Mouse (Mus musculus): Measurements from ENCODE around the gene Bmf. TPM values are rescaled to one million over a fixed set of nuclear protein-coding genes. Genes with fewer than 3 reads are reported as not detected.

Bmf gene
- polyA plus RNA-seq (2017; shearing (Covaris generic)): 2.3 TPM

DNA sequence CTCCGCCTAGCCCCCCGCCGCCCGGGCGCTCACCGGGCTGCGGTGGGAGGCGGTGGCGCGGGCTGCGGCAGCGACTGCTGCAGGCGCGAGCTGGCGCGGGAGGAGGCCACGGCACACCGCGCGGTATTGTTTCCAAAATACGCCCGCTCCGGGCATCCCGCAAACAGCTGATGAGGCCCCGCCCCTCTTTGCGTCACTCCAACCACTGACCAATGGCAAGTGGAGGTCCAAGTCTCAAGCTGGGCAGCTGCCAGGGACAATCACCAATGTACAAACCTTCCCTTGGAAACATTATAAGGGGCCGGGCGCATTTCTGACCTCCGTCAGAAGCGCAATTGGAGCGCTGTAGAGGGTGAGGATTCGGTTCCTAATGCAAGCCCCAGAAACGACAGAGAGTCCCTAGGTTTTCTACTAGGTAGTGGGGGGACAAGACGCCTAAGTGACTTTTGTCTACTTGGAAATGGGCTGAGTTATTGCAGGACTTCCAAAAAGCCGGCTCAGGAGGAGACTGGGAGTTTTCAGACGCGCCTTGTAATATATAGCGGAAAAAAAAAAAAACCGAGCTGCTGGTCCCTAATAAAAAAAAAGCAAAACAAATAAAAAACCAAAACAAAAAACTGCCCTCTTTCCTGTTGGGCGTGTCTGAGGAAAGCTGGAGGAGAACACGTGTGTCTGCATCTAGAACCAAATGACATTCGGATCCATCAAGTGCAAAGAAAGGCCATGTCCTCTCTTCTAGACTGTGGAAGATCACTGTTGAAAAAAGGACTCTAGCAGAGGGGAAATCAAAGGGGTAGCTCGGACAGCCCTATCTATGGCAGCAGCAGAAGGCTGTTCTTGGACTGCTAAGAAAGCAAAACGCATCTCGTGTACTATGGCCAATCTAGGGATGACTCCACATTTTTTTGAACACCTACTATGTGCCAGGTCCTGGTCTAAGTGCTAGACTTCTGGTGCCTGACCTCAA, at the start of gene Bmf:
TSS of gene Bmf (minus strand) at position 181 of the 967 bp plus-strand sequence.

DNA sequence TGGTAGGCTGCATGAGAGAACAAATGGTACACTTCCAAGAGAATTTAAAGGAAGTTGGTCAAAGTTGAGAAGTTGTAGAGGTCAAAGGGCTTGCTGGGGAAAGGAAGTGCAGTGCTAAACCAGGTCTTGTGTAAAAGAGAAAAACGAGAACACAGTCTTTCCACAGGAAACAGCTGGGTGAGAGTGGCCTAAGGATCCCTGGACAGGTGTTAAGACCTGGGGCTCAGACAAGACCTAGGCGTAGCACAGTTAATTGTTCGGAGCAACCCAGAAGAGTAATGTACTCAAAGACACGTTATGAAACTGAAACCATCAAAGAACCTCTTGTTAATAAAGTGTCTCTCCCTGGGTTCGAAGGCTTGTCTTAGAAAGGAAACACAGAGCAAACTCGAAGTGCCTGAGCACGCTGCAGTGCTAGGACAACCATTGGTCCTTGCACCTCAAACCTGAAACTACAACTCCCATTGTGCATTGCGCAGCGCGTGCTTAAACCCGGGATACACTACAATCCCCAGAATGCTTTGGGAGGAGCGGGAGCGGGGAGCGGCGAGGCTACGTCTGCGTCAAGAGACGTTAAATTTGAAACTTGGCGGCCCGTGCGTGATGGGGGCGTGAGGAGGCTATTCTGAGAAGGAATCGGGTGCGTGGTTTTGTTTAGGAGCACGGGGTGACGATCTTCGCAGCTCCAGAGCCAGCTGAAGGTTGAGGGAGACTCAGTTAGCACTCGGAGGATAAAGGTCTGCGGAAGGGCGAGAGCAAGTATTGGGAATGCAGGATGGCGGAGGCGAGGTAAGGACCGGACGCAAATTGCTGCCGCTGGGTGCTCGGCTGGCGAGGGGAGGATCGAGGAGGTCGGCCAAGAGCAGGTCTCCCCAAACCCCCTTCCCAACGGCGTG, 48.4 kb upstream of the Bmf start, which contains the start of gene Bub1b:
TSS of gene Bub1b (plus strand) at position 539 of the 896 bp plus-strand sequence.

DNA sequence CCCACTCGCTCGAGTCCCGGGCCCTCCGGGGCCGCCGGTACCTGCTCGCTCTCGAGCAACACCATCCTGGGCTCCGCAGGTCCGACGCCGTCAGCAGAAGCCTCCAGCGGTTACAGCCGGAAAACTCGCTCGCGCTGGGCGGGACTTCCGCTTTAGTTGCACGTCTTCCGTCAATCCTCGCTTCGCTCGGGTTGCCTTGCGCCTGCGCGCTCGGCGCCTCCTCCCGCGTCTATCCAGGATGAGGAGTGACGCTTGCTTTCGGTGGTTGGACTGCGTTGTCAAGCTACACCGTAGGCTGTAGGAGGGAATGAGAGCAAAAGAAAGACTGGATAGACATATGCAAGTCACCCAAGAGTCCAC, 70.0 kb downstream of the Bmf start, which contains the start of gene Srp14:
TSS of gene Srp14 (minus strand) at position 162 of the 360 bp plus-strand sequence.

Other genes with a start within 250 kb of the Bmf start
- not detected for gene Gpr176, start 176.3 kb downstream of the Bmf start, polyA plus RNA-seq (2017; shearing (Covaris generic))
- gene Eif2ak4, start 161.1 kb downstream of the Bmf start, polyA plus RNA-seq (2017; shearing (Covaris generic)): 11.3 TPM
- 347 TPM for gene Srp14, start 70.0 kb downstream of the Bmf start, polyA plus RNA-seq (2017; shearing (Covaris generic))
- 12.1 TPM for gene Bub1b, start 48.5 kb upstream of the Bmf start, polyA plus RNA-seq (2017; shearing (Covaris generic))
- gene Pak6, start 113.6 kb upstream of the Bmf start, polyA plus RNA-seq (2017; shearing (Covaris generic)): not detected
- not detected for gene Ankrd63, start 154.3 kb upstream of the Bmf start, polyA plus RNA-seq (2017; shearing (Covaris generic))
- gene Plcb2, start 178.8 kb upstream of the Bmf start, polyA plus RNA-seq (2017; shearing (Covaris generic)): 38.6 TPM
- gene Inafm2, start 196.1 kb upstream of the Bmf start, polyA plus RNA-seq (2017; shearing (Covaris generic)): 2.4 TPM
- not detected for gene Ccdc9b, start 213.0 kb upstream of the Bmf start, polyA plus RNA-seq (2017; shearing (Covaris generic))
- gene Phgr1, start 223.1 kb upstream of the Bmf start, polyA plus RNA-seq (2017; shearing (Covaris generic)): not detected
- gene Disp2, start 230.0 kb upstream of the Bmf start, polyA plus RNA-seq (2017; shearing (Covaris generic)): not detected

Measured in activated CD4-positive, CD25-positive, alpha-beta regulatory T cell, adult 9 weeks (primary cell).